Mouse (Mus musculus): ENCODE data around the gene Fbxo46.

Fbxo46 gene

DNA sequence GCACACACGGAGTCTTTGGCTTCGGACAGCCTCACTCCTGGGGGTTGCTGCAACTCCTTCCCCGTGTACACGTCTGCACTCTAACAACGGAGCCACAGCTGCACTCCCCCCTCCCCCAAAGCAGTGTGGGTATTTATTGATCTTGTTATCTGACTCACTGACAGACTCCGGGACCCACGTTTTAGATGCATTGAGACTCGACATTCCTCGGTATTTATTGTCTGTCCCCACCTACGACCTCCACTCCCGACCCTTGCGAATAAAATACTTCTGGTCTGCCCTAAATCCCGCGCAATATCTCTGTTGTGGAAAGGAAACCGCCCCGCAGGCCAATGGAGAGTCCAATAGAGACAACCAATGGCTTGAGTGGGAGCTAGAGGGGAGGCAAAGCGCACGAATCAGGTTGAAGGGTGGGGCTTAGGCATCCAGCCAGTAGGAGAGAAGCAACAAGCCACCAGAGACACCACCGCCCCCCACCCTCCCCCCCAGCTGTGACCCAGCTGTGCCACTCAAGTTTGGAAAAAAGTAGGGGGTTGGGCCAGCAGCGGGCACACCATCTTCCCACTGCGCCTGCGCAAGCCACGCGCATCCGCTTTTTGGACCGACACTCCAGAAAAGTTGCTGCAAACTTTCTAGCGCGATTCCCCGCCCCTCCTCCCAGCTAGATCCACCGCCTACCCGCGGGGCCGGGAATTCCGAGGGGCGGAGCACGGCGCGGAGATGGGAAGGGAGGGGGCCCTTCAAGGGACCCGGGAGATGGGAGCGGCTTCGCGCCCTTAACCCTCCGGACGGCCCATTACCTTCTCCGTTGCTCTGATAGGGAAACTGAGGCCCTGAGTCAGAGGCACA is 25.9 kb upstream of the Fbxo46 start:
- peak; percentile 64 for DNase-seq

DNA sequence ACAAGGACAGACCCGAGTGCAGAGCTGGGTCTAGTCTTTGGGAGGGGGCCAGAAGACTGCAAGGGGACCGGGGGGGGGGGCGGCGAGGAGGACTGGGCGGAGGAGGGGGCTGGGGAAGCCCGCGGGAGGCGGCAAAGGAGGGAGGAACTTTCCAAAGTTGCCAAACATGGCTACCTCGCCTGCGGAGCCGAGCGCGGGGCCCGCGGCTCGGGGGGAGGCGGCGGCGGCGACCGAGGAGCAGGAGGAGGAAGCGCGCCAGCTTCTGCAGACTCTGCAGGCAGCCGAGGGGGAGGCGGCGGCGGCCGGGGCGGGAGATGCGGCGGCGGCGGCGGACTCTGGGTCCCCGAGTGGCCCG is 25.2 kb upstream of the Fbxo46 start, which contains the start of gene Six5:
Gene Six5, plus strand, starts transcription at position 124 of the 355 bp plus-strand sequence.
- DNase-seq: peak; percentile 24

DNA sequence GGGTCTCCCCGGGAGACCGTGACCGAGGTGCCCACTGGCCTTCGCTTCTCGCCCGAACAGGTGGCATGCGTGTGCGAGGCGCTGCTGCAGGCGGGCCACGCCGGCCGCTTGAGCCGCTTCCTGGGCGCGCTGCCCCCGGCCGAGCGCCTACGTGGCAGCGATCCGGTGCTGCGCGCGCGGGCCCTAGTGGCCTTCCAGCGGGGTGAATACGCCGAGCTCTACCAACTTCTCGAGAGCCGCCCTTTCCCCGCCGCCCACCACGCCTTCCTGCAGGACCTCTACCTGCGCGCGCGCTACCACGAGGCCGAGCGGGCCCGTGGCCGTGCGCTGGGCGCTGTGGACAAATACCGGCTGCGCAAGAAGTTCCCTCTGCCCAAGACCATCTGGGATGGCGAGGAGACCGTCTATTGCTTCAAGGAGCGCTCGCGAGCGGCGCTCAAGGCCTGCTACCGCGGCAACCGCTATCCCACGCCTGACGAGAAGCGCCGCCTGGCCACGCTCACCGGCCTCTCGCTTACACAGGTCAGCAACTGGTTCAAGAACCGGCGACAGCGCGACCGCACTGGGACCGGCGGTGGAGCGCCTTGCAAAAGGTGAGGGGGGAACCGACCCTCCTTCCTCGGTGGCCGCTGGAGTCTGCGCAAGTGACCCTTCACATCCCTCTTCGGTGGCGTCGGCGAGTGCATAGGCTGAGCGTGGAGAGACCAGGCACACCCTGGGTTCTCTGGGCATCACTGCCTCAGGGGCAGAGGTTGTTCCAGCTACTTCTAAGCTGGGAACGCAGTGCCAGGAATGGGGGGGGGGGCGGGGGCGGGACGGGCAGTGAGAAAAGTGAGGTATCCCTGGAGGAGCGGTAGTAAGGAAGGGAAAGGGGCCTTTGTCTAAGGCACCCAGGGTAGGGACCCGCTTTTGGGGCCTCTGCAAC is 24.6 kb upstream of the Fbxo46 start:
- DNase-seq: peak; percentile 17

DNA sequence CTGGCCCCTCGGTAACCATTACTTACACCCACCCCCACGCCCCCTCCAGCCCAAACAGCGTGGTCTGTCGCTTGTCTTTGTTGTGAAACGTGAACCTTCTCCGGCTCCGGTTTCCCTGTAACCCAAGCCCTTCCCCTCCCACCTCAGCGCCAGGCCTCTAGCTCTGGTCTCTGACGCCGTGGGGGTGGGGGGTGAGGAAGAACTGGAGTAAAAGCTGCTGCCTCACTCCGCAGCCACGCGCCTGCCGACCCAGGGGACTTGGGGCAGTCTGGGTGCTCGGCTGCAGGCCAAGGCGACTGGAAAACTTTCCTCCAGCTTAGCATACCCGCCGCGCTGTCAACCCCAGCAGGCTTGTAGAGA is 23.9 kb upstream of the Fbxo46 start:
- DNase-seq: peak; percentile 17

DNA sequence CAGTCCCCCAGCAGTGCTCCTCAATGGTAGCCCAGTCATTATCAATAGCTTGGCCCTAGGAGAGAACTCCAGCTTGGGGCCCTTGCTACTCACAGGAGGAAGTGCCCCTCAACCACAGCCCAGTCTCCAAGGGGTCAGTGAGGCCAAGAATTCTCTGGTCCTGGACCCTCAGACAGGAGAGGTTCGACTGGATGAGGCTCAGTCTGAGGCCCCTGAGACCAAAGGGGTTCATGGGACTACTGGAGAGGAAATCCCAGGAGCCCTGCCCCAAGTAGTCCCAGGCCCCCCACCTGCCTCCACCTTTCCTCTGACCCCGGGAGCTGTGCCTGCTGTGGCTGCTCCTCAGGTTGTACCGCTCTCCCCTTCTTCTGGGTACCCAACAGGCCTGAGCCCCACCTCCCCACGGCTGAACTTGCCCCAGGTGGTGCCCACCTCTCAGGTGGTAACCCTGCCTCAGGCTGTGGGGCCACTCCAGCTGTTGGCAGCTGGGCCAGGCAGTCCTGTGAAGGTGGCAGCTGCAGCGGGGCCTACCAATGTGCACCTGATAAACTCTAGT is 23.2 kb upstream of the Fbxo46 start:
- peak; percentile 8 for DNase-seq

DNA sequence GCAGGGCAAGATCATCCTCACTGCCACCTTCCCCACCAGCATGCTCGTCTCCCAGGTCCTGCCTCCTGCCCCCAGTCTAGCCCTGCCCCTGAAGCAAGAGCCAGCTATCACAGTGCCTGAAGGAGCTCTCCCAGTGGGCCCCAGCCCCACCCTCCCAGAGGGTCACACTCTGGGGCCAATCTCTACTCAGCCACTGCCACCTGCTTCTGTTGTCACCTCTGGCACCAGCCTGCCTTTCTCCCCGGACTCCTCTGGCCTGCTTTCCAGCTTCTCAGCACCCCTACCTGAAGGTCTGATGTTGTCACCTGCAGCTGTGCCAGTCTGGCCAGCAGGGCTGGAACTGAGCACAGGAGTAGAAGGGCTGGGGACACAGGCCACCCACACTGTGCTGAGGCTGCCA is 22.4 kb upstream of the Fbxo46 start:
- no peak for DNase-seq

DNA sequence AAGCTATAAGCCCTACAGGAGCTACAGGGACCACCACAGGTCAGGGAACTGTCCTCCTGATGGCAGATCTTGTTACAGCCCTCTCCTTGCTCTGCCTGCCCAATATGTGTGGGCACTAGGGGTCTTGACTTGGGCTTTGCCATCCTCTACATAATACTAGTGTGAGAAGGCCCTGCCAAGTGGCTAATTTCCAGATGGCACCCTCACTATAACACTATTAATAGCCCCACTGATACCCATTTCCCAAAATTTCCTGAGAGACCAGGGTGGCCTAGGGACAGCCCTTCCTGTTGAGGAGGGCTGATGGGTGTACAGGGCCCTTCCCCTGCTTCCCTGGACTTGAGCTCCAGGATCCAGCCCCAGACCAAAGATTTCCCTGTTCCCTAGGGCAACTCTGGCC is 21.8 kb upstream of the Fbxo46 start:
- no peak for DNase-seq

DNA sequence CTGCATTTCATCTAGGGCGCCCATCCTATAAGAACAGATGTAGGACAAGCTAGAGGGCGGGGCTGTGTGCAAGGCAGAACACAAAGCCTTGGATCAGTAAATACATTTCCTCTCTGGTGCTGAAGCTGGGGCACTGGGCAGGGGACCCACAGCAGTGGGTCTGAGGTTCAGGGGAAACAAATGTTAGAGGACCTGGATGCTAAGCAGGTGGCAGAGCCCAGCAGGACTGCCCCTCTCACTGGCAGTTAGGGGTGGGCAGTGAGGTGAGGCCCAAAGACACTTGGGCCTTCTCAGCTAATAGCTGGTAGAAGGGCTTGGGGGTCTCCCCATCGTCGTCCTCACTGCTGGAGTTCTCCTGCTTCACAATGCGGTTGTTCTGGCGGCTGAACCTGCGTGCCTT is 20.8 kb upstream of the Fbxo46 start:
- DNase-seq: no peak

DNA sequence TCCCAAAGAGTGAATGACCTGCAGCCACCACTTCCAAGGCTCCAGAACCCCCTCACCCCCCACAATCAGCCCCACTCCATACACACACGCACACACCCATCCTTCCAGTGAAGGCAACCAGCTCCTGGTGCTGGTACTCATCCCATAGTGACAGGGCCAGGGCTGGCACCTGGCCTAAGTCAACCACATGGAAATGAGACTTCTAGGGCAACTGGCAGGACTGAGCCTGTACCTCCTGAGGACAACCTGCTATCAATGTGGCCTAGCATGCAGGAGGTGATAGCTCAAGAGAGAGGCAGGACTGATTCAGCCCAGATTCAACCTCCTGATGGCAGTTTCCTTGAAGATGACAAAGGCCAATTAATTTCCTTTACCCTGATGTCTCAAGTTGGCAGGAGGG is 19.4 kb upstream of the Fbxo46 start:
- DNase-seq: peak; percentile 12

DNA sequence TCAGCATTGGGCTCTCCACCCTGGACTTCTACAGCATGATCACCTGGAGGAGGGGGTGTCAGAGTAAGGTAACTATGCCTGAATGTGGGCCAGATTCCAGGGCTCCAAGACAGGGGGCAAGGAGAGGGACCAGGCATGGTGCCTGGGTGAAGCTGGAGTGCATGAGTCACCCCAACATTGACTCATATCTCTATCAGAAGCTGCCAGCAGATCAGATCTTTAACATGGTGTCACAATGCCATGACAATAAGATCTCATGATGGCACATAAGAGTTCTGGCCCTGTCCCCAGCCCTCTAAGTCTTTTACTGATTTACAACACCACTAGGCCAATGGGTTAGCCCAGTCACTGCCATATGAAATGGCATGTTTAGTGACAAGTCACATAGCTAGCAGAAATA is 15.9 kb upstream of the Fbxo46 start:
- no peak for DNase-seq

DNA sequence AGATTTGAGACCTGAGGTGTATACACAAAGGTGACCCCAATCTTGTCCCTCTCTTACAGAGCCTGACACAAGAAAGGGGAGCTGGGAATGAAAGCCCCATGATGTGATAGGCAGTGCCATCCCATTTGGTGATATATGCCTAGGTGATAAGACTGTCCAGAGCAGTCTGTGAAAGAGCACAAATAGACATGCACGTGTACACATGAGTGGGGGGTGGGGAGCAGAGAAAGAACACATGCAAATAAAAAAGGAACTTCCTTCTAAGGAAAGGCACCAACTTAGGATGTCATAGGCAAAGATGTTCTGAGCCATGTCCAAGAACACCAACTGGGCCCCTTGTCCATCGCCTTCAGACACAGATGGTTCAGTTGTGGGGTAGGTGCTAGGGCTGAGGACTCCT is 15.2 kb upstream of the Fbxo46 start:
- DNase-seq: no peak

DNA sequence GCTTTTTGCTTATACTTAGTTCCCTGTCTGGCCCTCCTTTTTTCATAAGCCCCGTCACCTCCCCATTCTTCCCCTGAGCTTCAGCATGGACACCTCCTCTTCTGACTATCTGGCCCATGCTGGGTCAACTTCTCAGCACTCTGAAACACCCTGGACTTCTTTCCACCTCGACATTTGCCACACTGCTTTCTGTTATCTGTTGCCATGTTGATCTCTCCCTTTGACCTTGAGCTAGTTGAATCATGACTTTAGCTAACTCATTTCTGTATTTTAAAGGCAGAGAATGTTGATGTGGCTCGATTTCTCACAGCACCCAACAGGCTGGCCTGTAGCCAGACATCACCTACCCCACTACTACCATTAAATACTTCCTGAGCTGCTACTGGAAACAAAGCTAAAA is 12.2 kb upstream of the Fbxo46 start:
- DNase-seq: no peak

DNA sequence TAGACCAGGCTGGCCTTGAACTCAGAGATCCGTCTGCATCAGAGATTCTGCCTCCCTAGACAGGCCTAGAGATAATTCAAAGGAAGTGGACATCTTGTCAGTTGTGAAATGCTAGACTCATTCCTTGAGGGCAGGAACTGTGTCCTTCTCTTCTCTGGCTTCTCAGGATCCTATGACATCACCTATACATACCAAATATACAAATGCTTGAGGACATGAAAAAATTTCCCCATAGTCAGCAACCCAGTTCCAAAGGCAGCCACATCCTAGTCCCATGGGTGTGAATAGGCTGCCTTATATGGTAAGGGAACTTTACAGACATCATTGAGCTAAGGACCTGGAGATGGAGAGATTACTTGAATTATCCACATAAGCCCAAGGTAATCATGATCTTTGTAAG is 10.1 kb upstream of the Fbxo46 start:
- no peak for DNase-seq

DNA sequence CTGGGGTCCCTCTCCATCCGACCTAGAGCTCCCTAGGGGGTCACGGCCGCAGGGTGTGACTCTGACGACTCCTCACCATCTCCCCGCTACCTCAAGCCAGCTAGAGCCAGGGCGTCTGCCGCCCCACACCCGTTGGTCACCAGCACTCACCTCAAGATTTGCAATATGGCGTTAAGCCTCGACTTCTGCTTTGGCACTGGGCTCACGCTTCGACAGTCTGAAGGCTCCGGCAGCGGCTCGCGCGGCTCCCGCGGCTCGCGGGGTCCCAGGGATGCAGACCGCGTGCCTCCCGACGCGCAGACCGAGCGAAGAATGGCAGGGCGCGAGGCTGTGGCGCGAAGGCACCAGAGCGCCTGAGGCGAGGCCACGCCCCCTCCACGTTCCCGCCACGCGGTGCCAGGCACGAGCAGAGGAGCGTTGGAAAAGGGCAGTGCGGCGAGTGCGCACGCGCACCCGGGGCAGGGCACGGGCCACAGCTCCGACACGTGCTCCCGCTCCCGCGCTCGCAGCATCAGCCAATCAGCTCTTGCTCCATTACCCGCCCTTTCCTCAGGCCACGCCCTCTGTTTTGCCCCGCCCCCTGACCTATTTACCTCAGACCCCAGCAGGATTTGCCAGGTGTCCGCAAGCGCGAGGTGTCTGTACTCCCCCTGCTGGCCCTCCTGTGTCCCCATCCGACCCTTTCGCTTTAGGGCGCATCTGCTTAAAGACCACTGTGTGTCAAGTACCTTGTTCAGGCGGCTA is 1.5 kb upstream of the Fbxo46 start, which contains the start of gene Gm4969:
Gene Gm4969, minus strand, starts transcription at position 341 of the 744 bp plus-strand sequence.
- DNase-seq: peak; percentile 87

DNA sequence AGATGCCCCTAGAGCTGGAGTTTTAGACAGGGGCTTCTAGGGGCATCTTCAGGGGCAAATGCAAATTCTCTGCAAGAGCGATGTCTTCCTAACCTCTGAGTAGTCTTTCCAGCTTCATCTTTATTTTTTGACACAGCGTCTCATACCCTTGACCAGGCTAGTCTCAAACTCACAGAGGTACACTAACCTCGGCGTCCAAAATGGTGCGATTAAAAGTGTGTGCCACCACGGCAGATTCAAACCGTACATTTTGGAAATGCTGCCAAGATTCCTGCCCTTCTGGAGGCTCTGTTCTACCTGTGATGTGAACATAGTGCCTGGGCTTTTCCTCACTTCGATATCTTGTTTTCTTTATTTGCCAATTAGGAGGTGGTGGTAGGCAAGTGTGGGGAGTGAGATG is 576 bp upstream of the Fbxo46 start:
- DNase-seq: peak; percentile 75

DNA sequence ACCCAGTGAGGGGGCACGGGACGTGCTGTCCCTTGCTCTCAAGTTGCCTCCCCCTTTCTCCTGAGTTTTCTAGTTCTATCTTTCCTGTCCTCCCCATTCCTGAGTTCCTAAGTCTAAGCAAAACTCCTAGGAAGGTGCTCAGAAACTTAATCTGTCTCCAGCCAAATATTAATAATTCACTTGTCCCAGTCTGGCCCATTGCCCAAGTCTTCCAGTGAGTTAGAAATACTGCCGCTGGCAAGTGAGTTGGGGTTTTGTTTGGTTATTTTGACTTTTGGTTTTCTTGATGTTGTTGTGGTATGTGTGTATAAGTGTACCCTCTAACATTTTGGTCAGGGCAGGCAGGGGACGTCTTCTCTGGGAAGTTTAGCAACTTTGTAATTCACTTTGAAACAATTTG is 2.0 kb downstream of the Fbxo46 start:
- DNase-seq: no peak

DNA sequence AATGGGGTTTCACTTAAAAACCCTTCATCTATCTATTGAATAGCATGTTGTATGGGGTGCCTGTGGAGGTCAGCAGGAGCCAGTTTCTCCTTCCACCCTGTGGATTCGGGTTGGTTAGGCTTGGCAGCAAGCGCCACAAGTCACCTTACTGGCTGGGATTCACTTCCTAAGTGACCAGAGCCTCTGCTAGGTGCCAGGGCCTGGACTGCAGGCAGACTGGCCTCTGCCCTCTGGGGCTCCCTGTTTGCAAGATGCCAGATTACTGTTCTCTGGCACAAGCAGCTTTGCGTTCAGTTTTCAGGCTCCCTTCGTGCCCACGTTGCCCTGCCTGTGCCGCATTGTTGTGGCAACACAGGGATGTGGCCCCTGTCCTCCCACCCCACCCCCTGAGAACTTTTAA is 5.1 kb downstream of the Fbxo46 start:
- DNase-seq: no peak

DNA sequence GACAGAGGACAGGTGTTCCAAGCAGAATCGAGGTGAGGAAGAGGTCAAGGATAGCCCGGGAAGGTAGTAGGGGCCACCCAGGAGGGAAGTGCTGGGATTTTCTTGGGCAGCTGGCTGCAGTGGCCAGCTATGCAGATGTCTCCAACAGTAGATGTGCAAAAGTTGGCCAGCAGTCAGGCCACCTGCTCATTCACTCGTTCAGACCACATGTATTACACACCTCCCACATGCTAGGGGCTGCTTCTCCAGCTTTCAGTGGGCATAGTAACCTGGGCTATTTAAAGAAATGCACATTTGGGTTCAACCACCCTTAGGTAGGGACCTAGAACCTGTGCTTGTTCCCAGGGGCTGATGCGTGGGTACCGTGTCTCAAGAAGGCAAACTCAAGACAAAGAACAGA is 8.1 kb downstream of the Fbxo46 start:
- peak; percentile 30 for DNase-seq

DNA sequence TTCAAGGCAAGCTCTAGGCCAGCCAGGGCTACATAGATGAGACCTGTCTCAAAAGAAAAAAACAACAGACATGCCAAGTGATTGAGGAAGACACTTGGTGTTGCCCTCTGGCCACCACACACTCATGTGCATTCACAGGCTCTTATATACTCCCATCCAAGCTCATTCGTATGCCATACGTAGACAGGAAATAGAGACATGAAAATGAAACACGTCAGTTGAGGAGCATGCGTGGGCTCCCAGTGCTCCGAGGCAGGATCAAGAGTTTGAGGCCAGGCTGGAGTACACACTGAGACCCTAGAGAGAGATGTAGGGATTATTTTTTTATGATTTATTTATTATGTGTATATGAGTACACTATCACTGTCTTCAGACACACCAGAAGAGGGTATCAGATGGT is 9.7 kb downstream of the Fbxo46 start:
- peak; percentile 49 for DNase-seq

DNA sequence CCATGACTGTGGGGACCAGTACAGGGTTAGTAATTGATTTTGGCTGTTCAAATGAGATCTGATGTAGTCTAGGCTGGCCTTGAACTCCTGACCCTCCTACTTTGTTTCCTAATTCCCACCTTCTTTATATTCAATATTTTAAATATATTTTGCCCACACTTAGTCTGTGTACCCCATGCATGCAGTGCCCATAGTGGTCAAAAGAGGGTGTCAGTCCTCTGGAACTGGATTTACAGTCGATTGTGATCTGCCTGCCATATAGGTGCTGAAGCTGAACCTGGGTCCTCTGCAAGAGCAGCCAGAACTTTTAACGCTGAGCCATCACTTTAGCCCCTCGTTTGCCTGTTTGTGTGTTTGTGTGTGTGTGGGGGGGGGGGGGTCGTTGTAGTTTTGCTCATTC is 11.0 kb downstream of the Fbxo46 start:
- peak; percentile 55 for DNase-seq

DNA sequence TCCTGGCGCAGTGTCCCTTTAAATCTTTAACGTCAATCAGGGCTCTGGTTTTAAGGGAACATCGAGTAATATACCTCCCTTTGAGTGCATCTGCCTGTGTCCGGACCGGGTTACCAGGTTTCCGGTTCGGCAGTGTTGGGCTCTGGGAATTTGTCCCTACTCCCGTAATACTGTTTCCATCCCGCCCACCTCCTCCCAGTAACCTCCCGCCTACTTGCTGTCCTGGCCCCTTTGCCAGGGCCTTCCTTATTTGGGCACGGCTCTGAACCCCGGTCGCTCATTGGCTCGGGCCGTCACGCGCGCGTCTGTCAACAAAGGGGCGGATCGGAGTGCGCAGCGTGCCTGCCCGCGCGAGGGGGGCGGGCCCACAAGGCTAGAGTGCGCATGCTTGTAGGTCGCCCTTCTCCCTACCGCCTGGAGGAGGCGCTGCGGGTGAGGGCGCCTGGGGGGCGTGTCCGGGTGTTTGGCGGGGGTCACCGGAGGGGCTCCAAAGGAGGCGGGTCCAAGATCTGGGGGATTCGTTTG is 11.7 kb downstream of the Fbxo46 start:
- DNase-seq: peak; percentile 99

DNA sequence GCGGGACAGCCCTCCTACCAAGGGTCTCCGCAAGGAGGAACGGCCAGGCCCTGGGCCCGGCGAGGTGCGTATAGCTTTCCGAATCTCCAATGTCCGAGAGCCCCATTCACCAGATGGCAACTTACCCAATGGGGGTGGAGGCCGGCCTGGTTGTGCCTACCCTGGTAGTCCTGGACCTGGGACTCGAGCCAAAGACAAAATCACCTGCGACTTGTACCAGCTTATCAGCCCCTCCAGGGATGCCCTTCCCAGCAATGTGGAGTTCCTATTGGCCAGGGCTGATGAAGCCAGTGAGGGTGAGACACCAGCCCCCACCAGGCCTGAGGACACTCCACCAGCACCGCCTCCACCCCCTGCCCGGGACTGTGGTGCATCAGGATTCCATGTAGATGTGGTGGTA is 16.5 kb downstream of the Fbxo46 start:
- peak; percentile 66 for DNase-seq
